ENCODE assay signal across 10 mouse cellular contexts in the genomic region with DNA sequence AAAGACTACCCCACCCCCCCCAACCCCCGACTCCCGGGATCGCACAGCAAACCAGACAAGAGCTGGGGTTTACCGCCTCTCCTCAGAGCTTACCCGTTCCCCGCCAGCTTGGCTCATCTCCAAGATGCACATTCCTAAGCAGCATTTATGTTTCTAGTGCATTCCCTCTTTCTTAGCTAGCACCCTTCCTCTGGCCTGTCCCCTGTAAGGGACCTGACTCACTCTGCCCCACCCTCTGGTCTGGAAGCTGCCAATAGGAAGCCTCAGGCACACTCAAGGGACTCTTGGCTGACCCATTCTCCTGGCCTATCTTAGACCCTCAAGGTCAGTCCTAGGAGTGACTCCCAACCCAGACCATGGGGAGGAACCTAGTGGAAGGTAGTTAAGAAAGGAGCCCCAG. TPM values are rescaled to one million over a fixed set of nuclear protein-coding genes. Genes with fewer than 3 reads are reported as not detected.
DNase-seq lines count a peak whose midpoint lies in the region; ATAC-seq and TF ChIP-seq lines count a peak whose summit lies in the region.
"Had no signal": no experiment of that assay in that cellular context is flagged by ENCODE, and none has a peak within 500 bp of the region (broad histone marks: within the 10 kb centered on the region; RNA-seq: fewer than 3 reads in every experiment).

No protein-coding gene starts in this region.

- WGBS in midbrain, embryonic 12.5 days, result 27% methylated on average over 6 of the region's 6 CpGs
- 26% methylated on average over 6 of the region's 6 CpGs for WGBS in midbrain, postnatal 0 days
- 18% methylated on average over 6 of the region's 6 CpGs for WGBS in intestine, embryonic 16.5 days
- 28% methylated on average over 6 of the region's 6 CpGs for WGBS in neural tube, embryonic 13.5 days

- no peak overlapping the region for H3K27ac ChIP-seq in midbrain, embryonic 12.5 days (replicated peaks)
- no peak overlapping the region for H3K27ac ChIP-seq in midbrain, postnatal 0 days (ENCODE audit: low read depth, low read length)
- H3K27ac ChIP-seq in brown adipose tissue, adult 24 weeks (replicated peaks; ENCODE audit: low read depth, low read length), result no peak overlapping the region
- H3K27ac ChIP-seq in intestine, embryonic 16.5 days (ENCODE audit: low read length), result no peak overlapping the region
- no peak overlapping the region for H3K27ac ChIP-seq in neural tube, embryonic 13.5 days (replicated peaks)
- H3K27ac ChIP-seq in layer of hippocampus, adult 2 months, result no peak overlapping the region
- H3K27ac ChIP-seq: midbrain, embryonic 10.5 days had no signal

- H3K9me3 ChIP-seq in midbrain, embryonic 12.5 days, result no peaks in the 10 kb centered on the region
- no peaks in the 10 kb centered on the region for H3K9me3 ChIP-seq in midbrain, postnatal 0 days (ENCODE audit: low read length)
- H3K9me3 ChIP-seq in intestine, embryonic 16.5 days (ENCODE audit: control insufficient read depth, low read length), result no peaks in the 10 kb centered on the region
- H3K9me3 ChIP-seq in neural tube, embryonic 13.5 days, result no peaks in the 10 kb centered on the region
- H3K9me3 ChIP-seq: midbrain, embryonic 10.5 days had no signal

- no peak overlapping the region for H3K4me3 ChIP-seq in midbrain, embryonic 12.5 days
- no peak overlapping the region for H3K4me3 ChIP-seq in midbrain, postnatal 0 days (ENCODE audit: low read depth, low read length)
- 0 out of 2 replicates have a peak overlapping the region, but pooled peaks have one; percentile 12 for H3K4me3 ChIP-seq in brown adipose tissue, adult 24 weeks (ENCODE audit: insufficient read depth, low read depth, low read length)
- H3K4me3 ChIP-seq in intestine, embryonic 16.5 days (ENCODE audit: low read length), result no peak overlapping the region
- no peak overlapping the region for H3K4me3 ChIP-seq in neural tube, embryonic 13.5 days
- H3K4me3 ChIP-seq in layer of hippocampus, adult 2 months, result no peak overlapping the region

- TF ChIP-seq CTCF in midbrain, postnatal 0 days (IDR thresholded peaks at IDR 0.05), result no peak
- no peak for TF ChIP-seq CTCF in layer of hippocampus, adult 2 months (conservative IDR thresholded peaks at IDR 0.05)

- DNase-seq in midbrain, postnatal 0 days (ENCODE audit: low spot score), result no peak
- no peak for DNase-seq in layer of hippocampus, adult 2 months (ENCODE audit: low spot score in 2 of 2)
- no peak for DNase-seq in left cerebral cortex, adult 8-10 months (ENCODE audit: low spot score in 2 of 2)
- DNase-seq: thymus, postnatal 14 days had no signal

- H3K9ac ChIP-seq in midbrain, embryonic 12.5 days (replicated peaks), result no peak overlapping the region
- H3K9ac ChIP-seq in midbrain, postnatal 0 days (replicated peaks; ENCODE audit: low read length, poor library complexity, severe bottlenecking), result no peak overlapping the region
- H3K9ac ChIP-seq in intestine, embryonic 16.5 days (ENCODE audit: low read depth, low read length), result no peak overlapping the region
- no peak overlapping the region for H3K9ac ChIP-seq in neural tube, embryonic 13.5 days

- H3K27me3 ChIP-seq in midbrain, embryonic 12.5 days, result peaks cover 66% of the 10 kb centered on the region
- H3K27me3 ChIP-seq in midbrain, postnatal 0 days (ENCODE audit: insufficient read depth, low read length), result no peaks in the 10 kb centered on the region
- no peaks in the 10 kb centered on the region; the same call in 1 of the 2 replicates for H3K27me3 ChIP-seq in intestine, embryonic 16.5 days (replicated peaks; ENCODE audit: control insufficient read depth, insufficient read depth, low read length)
- peaks cover 24% of the 10 kb centered on the region for H3K27me3 ChIP-seq in neural tube, embryonic 13.5 days

- H3K36me3 ChIP-seq in midbrain, embryonic 12.5 days, result peaks cover 22% of the 10 kb centered on the region
- peaks cover 6% of the 10 kb centered on the region; the same call in 1 of the 2 replicates for H3K36me3 ChIP-seq in midbrain, postnatal 0 days (ENCODE audit: insufficient read depth, low read length)
- H3K36me3 ChIP-seq in intestine, embryonic 16.5 days (ENCODE audit: control insufficient read depth, insufficient read depth, low read length), result no peaks in the 10 kb centered on the region
- H3K36me3 ChIP-seq in neural tube, embryonic 13.5 days, result peaks cover 29% of the 10 kb centered on the region; the same call in 1 of the 2 replicates

- H3K4me1 ChIP-seq in midbrain, embryonic 12.5 days, result peaks cover 29% of the 10 kb centered on the region
- H3K4me1 ChIP-seq in midbrain, postnatal 0 days (ENCODE audit: insufficient read depth, low read length), result no peaks in the 10 kb centered on the region
- H3K4me1 ChIP-seq in brown adipose tissue, adult 24 weeks (ENCODE audit: control insufficient read depth, insufficient read depth, insufficient read length, low read length), result peaks cover 15% of the 10 kb centered on the region
- peaks cover 31% of the 10 kb centered on the region for H3K4me1 ChIP-seq in intestine, embryonic 16.5 days (ENCODE audit: control insufficient read depth, insufficient read depth, low read length)
- H3K4me1 ChIP-seq in neural tube, embryonic 13.5 days (replicated peaks), result peaks cover 32% of the 10 kb centered on the region

- ATAC-seq in midbrain, embryonic 12.5 days (ENCODE audit: low FRiP score, low read depth), result no peak
- ATAC-seq in midbrain, postnatal 0 days (ENCODE audit: low FRiP score), result no peak
- ATAC-seq in intestine, embryonic 16.5 days, result no peak
- no peak for ATAC-seq in neural tube, embryonic 13.5 days (ENCODE audit: low read depth)
- ATAC-seq: inflammation-experienced regulatory T-cells, adult 6 months had no signal

- 0 out of 2 replicates have a peak overlapping the region, but pooled peaks have one; percentile 19 for H3K4me2 ChIP-seq in midbrain, embryonic 12.5 days (replicated peaks)
- H3K4me2 ChIP-seq in midbrain, postnatal 0 days (ENCODE audit: low read depth, low read length, poor library complexity, severe bottlenecking), result no peak overlapping the region
- H3K4me2 ChIP-seq in intestine, embryonic 16.5 days (ENCODE audit: low read depth, low read length), result peak overlapping the region; percentile 13; the same call in 1 of the 2 replicates
- H3K4me2 ChIP-seq in neural tube, embryonic 13.5 days, result peak overlapping the region; percentile 92

RNA-seq across cellular contexts. Expression of a gene that starts 2.6 kb away (rescaled TPM):
- polyA plus RNA-seq in midbrain, embryonic 12.5 days (2016; fragmentation: Nextera tagmentation; extraction: Ambion mirVana), result 5.7 and 7.4 TPM in 2 replicates
- 216 and 266 TPM in 2 replicates for total RNA-seq in midbrain, postnatal 0 days (2014; rRNA removed)
- polyA plus RNA-seq in midbrain, postnatal 0 days (2015; fragmentation: Nextera tagmentation; extraction: Ambion mirVana), result 221 and 260 TPM in 2 replicates
- polyA plus RNA-seq in brown adipose tissue, adult 24 weeks (2012; ENCODE audit: insufficient read depth, insufficient read length, missing spikeins), result 3,122 and 3,143 TPM in 2 replicates
- 252 and 271 TPM in 2 replicates for polyA plus RNA-seq in intestine, embryonic 16.5 days (2015; fragmentation: Nextera tagmentation; extraction: Ambion mirVana)
- polyA plus RNA-seq in neural tube, embryonic 13.5 days (2015; fragmentation: Nextera tagmentation; extraction: Ambion mirVana), result 46.4 and 54.4 TPM in 2 replicates
- total RNA-seq in layer of hippocampus, adult 2 months (2021), result 100 to 1,000 TPM; 328 to 340 TPM
- 100 to 1,000 TPM; 356 to 427 (median 392) TPM for total RNA-seq in left cerebral cortex, adult 8-10 months (2022)

RNA-seq across cellular contexts. Expression of a gene that starts 6.0 kb away (rescaled TPM):
- polyA plus RNA-seq in midbrain, embryonic 12.5 days (2016; fragmentation: Nextera tagmentation; extraction: Ambion mirVana), result 32.2 and 44.0 TPM in 2 replicates
- total RNA-seq in midbrain, postnatal 0 days (2014; rRNA removed), result 6.8 and 11.5 TPM in 2 replicates
- 6.6 and 8.1 TPM in 2 replicates for polyA plus RNA-seq in midbrain, postnatal 0 days (2015; fragmentation: Nextera tagmentation; extraction: Ambion mirVana)
- polyA plus RNA-seq in brown adipose tissue, adult 24 weeks (2012; ENCODE audit: insufficient read depth, insufficient read length, missing spikeins), result 4.1 and 7.6 TPM in 2 replicates
- polyA plus RNA-seq in intestine, embryonic 16.5 days (2015; fragmentation: Nextera tagmentation; extraction: Ambion mirVana), result 23.5 and 25.4 TPM in 2 replicates
- polyA plus RNA-seq in neural tube, embryonic 13.5 days (2015; fragmentation: Nextera tagmentation; extraction: Ambion mirVana), result 39.0 and 40.4 TPM in 2 replicates
- 1 to 10 TPM; 1.5 to 1.8 TPM for total RNA-seq in layer of hippocampus, adult 2 months (2021)
- 1 to 10 TPM; 1.5 to 3.0 (median 1.7) TPM for total RNA-seq in left cerebral cortex, adult 8-10 months (2022)

RNA-seq across cellular contexts. Expression of a gene that starts 8.9 kb away (rescaled TPM):
- 294 and 315 TPM in 2 replicates for polyA plus RNA-seq in midbrain, embryonic 12.5 days (2016; fragmentation: Nextera tagmentation; extraction: Ambion mirVana)
- total RNA-seq in midbrain, postnatal 0 days (2014; rRNA removed), result 145 and 147 TPM in 2 replicates
- polyA plus RNA-seq in midbrain, postnatal 0 days (2015; fragmentation: Nextera tagmentation; extraction: Ambion mirVana), result 205 and 219 TPM in 2 replicates
- polyA plus RNA-seq in brown adipose tissue, adult 24 weeks (2012; ENCODE audit: insufficient read depth, insufficient read length, missing spikeins), result 27.2 and 35.3 TPM in 2 replicates
- 149 and 171 TPM in 2 replicates for polyA plus RNA-seq in intestine, embryonic 16.5 days (2015; fragmentation: Nextera tagmentation; extraction: Ambion mirVana)
- polyA plus RNA-seq in neural tube, embryonic 13.5 days (2015; fragmentation: Nextera tagmentation; extraction: Ambion mirVana), result 279 and 287 TPM in 2 replicates
- total RNA-seq in layer of hippocampus, adult 2 months (2021), result 10 to 100 TPM; 83.3 to 83.6 TPM
- 10 to 100 TPM; 85.8 to 88.5 (median 86.4) TPM for total RNA-seq in left cerebral cortex, adult 8-10 months (2022)

RNA-seq across cellular contexts. Expression of a gene that starts 10.2 kb away (rescaled TPM):
- 0.46 and 0.56 TPM in 2 replicates for polyA plus RNA-seq in midbrain, embryonic 12.5 days (2016; fragmentation: Nextera tagmentation; extraction: Ambion mirVana)
- 0.88 and 1.7 TPM in 2 replicates for total RNA-seq in midbrain, postnatal 0 days (2014; rRNA removed)
- polyA plus RNA-seq in midbrain, postnatal 0 days (2015; fragmentation: Nextera tagmentation; extraction: Ambion mirVana), result 1.6 TPM in 2 replicates
- polyA plus RNA-seq in brown adipose tissue, adult 24 weeks (2012; ENCODE audit: insufficient read depth, insufficient read length, missing spikeins), result not detected in 2 replicates
- polyA plus RNA-seq in intestine, embryonic 16.5 days (2015; fragmentation: Nextera tagmentation; extraction: Ambion mirVana), result 0.29 and 0.51 TPM in 2 replicates
- polyA plus RNA-seq in neural tube, embryonic 13.5 days (2015; fragmentation: Nextera tagmentation; extraction: Ambion mirVana), result 1.4 and 3.0 TPM in 2 replicates
- total RNA-seq in layer of hippocampus, adult 2 months (2021), result under 1 TPM in 1 of 2 experiments, not detected in 1; 0.56 TPM
- under 1 TPM; 0.41 to 0.91 (median 0.70) TPM for total RNA-seq in left cerebral cortex, adult 8-10 months (2022)
- polyA plus RNA-seq: inflammation-experienced regulatory T-cells, adult 6 months had no signal

RNA-seq across cellular contexts. Expression of a gene that starts 12.6 kb away (rescaled TPM):
- polyA plus RNA-seq in midbrain, embryonic 12.5 days (2016; fragmentation: Nextera tagmentation; extraction: Ambion mirVana), result 0.71 TPM in 1 of 2 replicates, not detected in the other
- total RNA-seq in midbrain, postnatal 0 days (2014; rRNA removed), result not detected in 2 replicates
- 0.59 and 0.72 TPM in 2 replicates for polyA plus RNA-seq in midbrain, postnatal 0 days (2015; fragmentation: Nextera tagmentation; extraction: Ambion mirVana)
- polyA plus RNA-seq in brown adipose tissue, adult 24 weeks (2012; ENCODE audit: insufficient read depth, insufficient read length, missing spikeins), result not detected in 2 replicates
- 0.68 TPM in 1 of 2 replicates, not detected in the other for polyA plus RNA-seq in intestine, embryonic 16.5 days (2015; fragmentation: Nextera tagmentation; extraction: Ambion mirVana)
- polyA plus RNA-seq in neural tube, embryonic 13.5 days (2015; fragmentation: Nextera tagmentation; extraction: Ambion mirVana), result 1.2 TPM in 2 replicates
- not detected for total RNA-seq in layer of hippocampus, adult 2 months (2021)
- not detected for total RNA-seq in left cerebral cortex, adult 8-10 months (2022)

Comparison
In these comparisons a context has a peak if more than half of its experiments do, and no peak if none do; other contexts are left out.
1. RNA of a gene that starts 2.6 kb away (polyA plus RNA-seq): 3,122 to 3,143 TPM in brown adipose tissue, adult 24 weeks; 252 to 271 TPM in intestine, embryonic 16.5 days, 221 to 260 TPM in midbrain, postnatal 0 days, 46.4 to 54.4 TPM in neural tube, embryonic 13.5 days and 5.7 to 7.4 TPM in midbrain, embryonic 12.5 days; every median in the first group is over 10 times any median in the second.